Mouse (Mus musculus): Measurements from ENCODE around the gene Ceacam15. TPM values are rescaled to one million over a fixed set of nuclear protein-coding genes. Genes with fewer than 3 reads are reported as not detected.
"Not testable (repeated sequence)": the region's sequence is repeated elsewhere in the genome, so short reads cannot be mapped to it uniquely, and the experiment has no call there.

Gene Ceacam15
- total RNA-seq, 2 experiments from 2014 or later, result not detected

GRCm38 (mm10) chr7:16633913-16634312, 41.6 kb downstream of the Ceacam15 start:
- intact Hi-C loops (cut with DNase I); DNase-seq: not testable (repeated sequence)

- intact Hi-C loops (cut with DNase I), result no loop called here
- no peak for DNase-seq
Observed at GRCm38 (mm10) chr7:16631932-16632331, 43.6 kb downstream of the Ceacam15 start.

GRCm38 (mm10) chr7:16631025-16631424, 44.5 kb downstream of the Ceacam15 start:
- DNase-seq, result no peak
- intact Hi-C loops (cut with DNase I), result no loop called here

GRCm38 (mm10) chr7:16629598-16630296, 45.8 kb downstream of the Ceacam15 start:
- intact Hi-C loops (cut with DNase I), result loop anchor here (1.0 kb wide), 2 partner anchors 66 to 99 kb away; no protein-coding TSS in a partner anchor

GRCm38 (mm10) chr7:16628096-16628771, 47.3 kb downstream of the Ceacam15 start:
- peak; percentile 25 to 45 for DNase-seq
- intact Hi-C loops (cut with DNase I), result no loop called here

More at GRCm38 (mm10) chr7:16629598-16630296, 45.8 kb downstream of the Ceacam15 start:
- no peak for DNase-seq

GRCm38 (mm10) chr7:16623687-16624086, 51.8 kb downstream of the Ceacam15 start:
- no peak for DNase-seq
- intact Hi-C loops (cut with DNase I), result no loop called here

GRCm38 (mm10) chr7:16623131-16623530, 52.4 kb downstream of the Ceacam15 start:
- no peak for DNase-seq
- intact Hi-C loops (cut with DNase I), result no loop called here

Other genes starting within 250 kb of the Ceacam15 start
- 10 to 100 TPM; 35.6 to 42.6 TPM for gene Tmem160, start 222.9 kb downstream of the Ceacam15 start, total RNA-seq (2021)
- not detected for gene Npas1, start 198.0 kb downstream of the Ceacam15 start, total RNA-seq (2021)
- gene Arhgap35, start 60.7 kb downstream of the Ceacam15 start, total RNA-seq (2021), result 10 to 100 TPM; 16.1 to 16.3 TPM
- gene Ceacam9, start 46.2 kb upstream of the Ceacam15 start, total RNA-seq (2021), result not detected
- gene Ap2s1, start 62.7 kb upstream of the Ceacam15 start, total RNA-seq (2021), result 10 to 100 TPM; 48.5 to 50.9 TPM
- 10 to 100 TPM; 15.2 to 18.6 TPM for gene Slc1a5, start 105.6 kb upstream of the Ceacam15 start, total RNA-seq (2021)
- gene Strn4, start 140.2 kb upstream of the Ceacam15 start, total RNA-seq (2021), result 10 to 100 TPM; 13.9 to 14.7 TPM
- 10 to 100 TPM; 45.3 to 50.1 TPM for gene Fkrp, start 141.0 kb upstream of the Ceacam15 start, total RNA-seq (2021)
- 1 to 10 TPM; 5.1 to 6.5 TPM for gene Prkd2, start 167.2 kb upstream of the Ceacam15 start, total RNA-seq (2021)
- gene Dact3, start 199.6 kb upstream of the Ceacam15 start, total RNA-seq (2021), result 1 to 10 TPM; 2.0 TPM
- under 1 TPM in 1 of 2 experiments, not detected in 1; 0.54 TPM for gene Gng8, start 216.1 kb upstream of the Ceacam15 start, total RNA-seq (2021)
- gene Ptgir, start 230.8 kb upstream of the Ceacam15 start, total RNA-seq (2021), result 1 to 10 TPM; 1.1 to 1.2 TPM
- gene Calm3, start 248.4 kb upstream of the Ceacam15 start, total RNA-seq (2021), result 100 to 1,000 TPM; 297 to 327 TPM

Measured in gastrocnemius, postnatal 36 days (tissue).